Mouse (Mus musculus) gastrocnemius, adult 2 months (tissue): ENCODE data around the gene Mpp6. TPM values are rescaled to one million over a fixed set of nuclear protein-coding genes. Genes with fewer than 3 reads are reported as not detected.

Source experiments
- DNase-seq: peaks from one replicate; pipeline ENCODE4 v3.0.0; 2022
- H3K27ac ChIP-seq: fragments of 200-600 bp; 2 replicates; pipeline ENCODE4 v1.8.1; 2022; ENCODE audit warnings: mild to moderate bottlenecking
- H3K4me3 ChIP-seq: fragments of 200-600 bp; 2 replicates; pipeline ENCODE4 v1.8.1; 2022; ENCODE audit warnings: mild to moderate bottlenecking, moderate library complexity
- CTCF ChIP-seq: fragments of 200-600 bp; IDR thresholded peaks from 2 replicates; pipeline ENCODE4 v1.8.1; 2022; ENCODE audit warnings: antibody characterized with exemption, mild to moderate bottlenecking, moderate library complexity
- intact Hi-C: fragments of 180-260 bp; cut with DNase I; formaldehyde crosslinking; loops from one replicate; pipeline ENCODE4 v1.15.1; 2025
- total RNA-seq, 2 experiments: library from RNA; stranded (reverse); gene quantifications; 2 replicates each; pipeline ENCODE4 v1.2.3; 2021

The Mpp6 gene
- total RNA-seq, 2 experiments from 2014 or later = 126 to 135 TPM

GRCm38 (mm10) chr6:50244967-50245366, 134.9 kb downstream of the Mpp6 start:
- TF ChIP-seq CTCF = no peak
- DNase-seq = no peak
- intact Hi-C loops = no loop called here
- Histone ChIP-seq H3K4me3 (no peak overlapping the region), H3K27ac (no peak overlapping the region)

GRCm38 (mm10) chr6:50247356-50247755, 137.3 kb downstream of the Mpp6 start:
- Histone ChIP-seq H3K27ac (no peak overlapping the region), H3K4me3 (no peak overlapping the region)
- intact Hi-C loops = no loop called here
- no peak for DNase-seq
- TF ChIP-seq CTCF = no peak

- no peak for TF ChIP-seq CTCF
- DNase-seq = no peak
- intact Hi-C loops = no loop called here
- Histone ChIP-seq H3K27ac (no peak overlapping the region), H3K4me3 (no peak overlapping the region)
These were observed 137.8 kb downstream of the Mpp6 start for GRCm38 (mm10) chr6:50247791-50248190.

Other genes starting within 250 kb of the Mpp6 start
- gene Gsdme, start 153.6 kb downstream of the Mpp6 start, total RNA-seq = under 1 TPM; 0.26 to 0.70 TPM